Mouse (Mus musculus): Measurements from ENCODE around the gene Cpsf6. TPM values are rescaled to one million over a fixed set of nuclear protein-coding genes. Genes with fewer than 3 reads are reported as not detected.

Gene Cpsf6
- 113 to 136 TPM (median 134 TPM) in 4 replicates for total RNA-seq (2023; ENCODE audit: inconsistent age)

GRCm38 (mm10) chr10:117379908-117380307, at the start of gene Cpsf6:
Gene Cpsf6, minus strand, starts transcription at chr10:117380015.

Other genes starting within 250 kb of the Cpsf6 start
- gene Frs2, start 231.5 kb downstream of the Cpsf6 start, total RNA-seq (2023; ENCODE audit: inconsistent age), result 22.9 to 28.8 TPM (median 27.1 TPM) in 4 replicates
- 115 to 130 TPM (median 118 TPM) in 4 replicates for gene Yeats4, start 155.5 kb downstream of the Cpsf6 start, total RNA-seq (2023; ENCODE audit: inconsistent age)
- not detected in 4 replicates for gene 9530003J23Rik, start 141.3 kb downstream of the Cpsf6 start, total RNA-seq (2023; ENCODE audit: inconsistent age)
- 6.7 to 9.9 TPM (median 8.3 TPM) in 4 replicates for gene Lyz2, start 97.7 kb downstream of the Cpsf6 start, total RNA-seq (2023; ENCODE audit: inconsistent age)
- 0.58 to 0.96 TPM (median 0.58 TPM) in 3 of 4 replicates, not detected in the other for gene Lyz1, start 87.1 kb downstream of the Cpsf6 start, total RNA-seq (2023; ENCODE audit: inconsistent age)
- 54.6 to 82.5 TPM (median 67.0 TPM) in 4 replicates for gene Cpm, start 249.5 kb upstream of the Cpsf6 start, total RNA-seq (2023; ENCODE audit: inconsistent age)

Measured in B cell, adult (primary cell).